Mouse (Mus musculus) spleen, adult 10 weeks (tissue): ENCODE results near the gene Tgif1. TPM values are rescaled to one million over a fixed set of nuclear protein-coding genes. Genes with fewer than 3 reads are reported as not detected.

Experiments
- polyA plus RNA-seq: library from polyadenylated mRNA; stranded (reverse); fragments of 350-450 nt; fragmentation: Illumina TruSeq; extraction: RNeasy Lipid Tissue Mini Kit (QIAGEN cat#74804); gene quantifications from one replicate; pipeline ENCODE4 v1.2.3, GENCODE M21; 2015; ENCODE audit warnings: low replicate concordance; ENCODE audit not compliant: insufficient read depth

Gene Tgif1
- polyA plus RNA-seq: 62.0 TPM

DNA sequence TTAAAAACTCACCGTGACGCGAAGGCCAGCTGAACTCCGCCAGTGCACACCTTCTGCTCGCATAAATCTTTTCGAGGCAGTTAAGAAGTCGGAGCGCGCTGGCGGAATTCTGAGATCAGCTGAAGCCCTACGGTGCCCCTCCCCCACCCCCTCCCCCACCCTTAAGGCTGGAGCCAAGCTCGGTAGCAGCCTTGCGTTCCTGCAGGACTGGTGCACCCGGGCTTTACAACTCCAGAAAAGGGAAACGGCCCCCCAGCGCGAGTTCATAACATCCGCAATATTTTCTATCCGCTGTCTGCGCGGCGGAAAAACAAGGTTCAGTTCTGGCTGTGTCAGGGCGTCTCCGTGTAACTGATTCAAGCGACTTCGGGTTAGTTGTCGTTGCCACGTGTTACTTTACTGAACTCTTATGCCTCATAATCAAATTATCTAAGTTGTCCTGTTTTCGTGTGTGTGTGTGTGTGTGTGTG, at the start of gene Tgif1:
TSS of gene Tgif1 (minus strand) at position 111 of the 470 bp plus-strand sequence.

Other genes starting within 250 kb of the Tgif1 start
- gene Myom1, start 149.1 kb upstream of the Tgif1 start, polyA plus RNA-seq: 8.5 TPM
- gene Myl12a, start 149.3 kb upstream of the Tgif1 start, polyA plus RNA-seq: 261 TPM